Mouse (Mus musculus): Measurements from ENCODE around the gene Zbtb38. TPM values are rescaled to one million over a fixed set of nuclear protein-coding genes. Genes with fewer than 3 reads are reported as not detected.

Gene Zbtb38
- polyA plus RNA-seq, 1 experiment: 24.0 TPM

DNA sequence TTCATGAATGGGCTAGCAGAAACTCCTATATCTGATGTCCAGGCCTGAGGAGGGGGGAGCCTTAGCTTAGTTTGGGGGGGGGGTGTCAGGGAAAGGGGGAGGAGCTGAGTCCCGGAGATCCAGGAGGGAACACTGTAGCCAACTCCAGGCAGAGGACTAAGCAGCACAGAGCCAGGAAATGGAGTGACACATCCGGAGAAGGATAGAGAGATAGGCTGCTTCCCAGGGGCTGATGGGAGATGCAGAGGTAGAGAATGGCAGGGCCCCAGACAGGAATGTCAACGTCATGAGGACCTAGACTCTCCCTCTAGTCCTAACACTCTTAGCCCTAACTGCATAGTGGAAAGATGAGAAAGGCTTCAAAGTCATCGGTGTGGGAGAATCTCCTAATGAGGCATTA lies 44.7 kb downstream of the Zbtb38 start:
- no peak for TF ChIP-seq CTCF (IDR thresholded peaks at IDR 0.05; ENCODE audit: low read depth, low read length)
- TF ChIP-seq POLR2A (IDR thresholded peaks at IDR 0.05; ENCODE audit: borderline replicate concordance, low read depth, low read length): no peak
- Histone ChIP-seq H3K4me1 (ENCODE audit: control insufficient read depth, insufficient read depth, low read length) (peaks cover 52% of the 10 kb centered on the region), H3K27ac (ENCODE audit: insufficient read depth, low read depth, low read length) (peak overlapping the region; percentile 72)

DNA sequence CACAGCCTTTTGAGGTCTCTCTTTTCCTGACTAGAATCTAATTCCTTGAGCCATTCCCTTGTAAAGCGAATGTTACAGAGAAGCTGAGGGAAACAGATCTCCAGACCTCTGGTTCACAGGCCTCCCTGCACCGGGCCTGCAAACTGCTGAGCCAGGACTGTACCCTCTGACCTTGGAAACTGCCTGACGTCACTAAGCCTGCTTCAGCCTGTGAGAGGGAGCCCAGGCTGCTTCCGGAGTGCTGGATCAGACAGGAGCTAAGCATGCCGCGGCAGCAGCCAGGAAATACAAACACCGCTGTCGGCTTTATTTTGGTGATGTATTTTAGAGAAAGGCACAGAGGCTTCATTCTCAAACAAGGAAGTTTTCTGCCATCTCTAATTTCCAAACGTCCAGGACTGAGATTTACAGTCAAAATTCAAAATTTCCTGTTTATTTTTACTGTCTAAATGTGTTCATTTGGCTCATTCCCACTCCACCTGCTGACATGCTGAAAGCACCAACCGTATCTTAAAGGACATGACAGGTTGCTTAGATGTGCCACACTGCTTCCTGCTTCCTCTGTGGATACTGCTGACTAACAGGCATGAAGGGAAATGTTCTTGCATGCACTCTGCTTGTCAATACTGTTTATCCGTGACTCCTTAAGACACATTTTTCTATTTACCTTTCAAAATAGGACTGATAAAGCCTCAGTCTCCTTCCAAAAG lies 46.9 kb downstream of the Zbtb38 start:
- H3K4me3 ChIP-seq (ENCODE audit: insufficient read depth, low read length): peak overlapping the region; percentile 10
- TF ChIP-seq POLR2A (IDR thresholded peaks at IDR 0.05; ENCODE audit: borderline replicate concordance, low read depth, low read length): no peak
- no peak for TF ChIP-seq CTCF (IDR thresholded peaks at IDR 0.05; ENCODE audit: low read depth, low read length)
- peaks cover 63% of the 10 kb centered on the region for H3K4me1 ChIP-seq (ENCODE audit: control insufficient read depth, insufficient read depth, low read length)
- peak overlapping the region; percentile 91 for H3K27ac ChIP-seq (ENCODE audit: insufficient read depth, low read depth, low read length)

More for the DNA sequence above, 44.7 kb downstream of the Zbtb38 start:
- H3K4me3 ChIP-seq (ENCODE audit: insufficient read depth, low read length): no peak overlapping the region

DNA sequence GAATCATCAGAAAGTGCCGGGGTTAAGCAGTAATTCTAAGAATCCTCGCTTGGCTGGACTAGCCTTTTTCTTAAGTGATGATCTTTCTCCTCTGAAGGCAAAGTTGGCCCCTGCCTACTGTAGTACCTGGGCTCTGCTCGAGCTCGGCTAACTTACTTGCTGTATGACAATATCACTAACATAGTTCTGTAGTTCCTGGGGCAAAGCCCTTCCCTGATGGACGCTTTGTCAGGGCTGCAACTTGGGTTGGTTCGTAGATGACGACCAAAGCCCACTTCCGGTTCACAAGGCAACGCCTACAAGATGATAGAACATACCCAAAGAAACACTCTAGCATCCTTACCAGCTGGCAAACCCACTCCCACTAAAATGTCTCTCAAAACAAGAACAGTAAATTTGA lies 47.7 kb downstream of the Zbtb38 start:
- Histone ChIP-seq H3K27ac (ENCODE audit: insufficient read depth, low read depth, low read length) (peak overlapping the region; percentile 91), H3K4me1 (ENCODE audit: control insufficient read depth, insufficient read depth, low read length) (peaks cover 63% of the 10 kb centered on the region), H3K4me3 (ENCODE audit: insufficient read depth, low read length) (no peak overlapping the region)
- no peak for TF ChIP-seq POLR2A (IDR thresholded peaks at IDR 0.05; ENCODE audit: borderline replicate concordance, low read depth, low read length)

DNA sequence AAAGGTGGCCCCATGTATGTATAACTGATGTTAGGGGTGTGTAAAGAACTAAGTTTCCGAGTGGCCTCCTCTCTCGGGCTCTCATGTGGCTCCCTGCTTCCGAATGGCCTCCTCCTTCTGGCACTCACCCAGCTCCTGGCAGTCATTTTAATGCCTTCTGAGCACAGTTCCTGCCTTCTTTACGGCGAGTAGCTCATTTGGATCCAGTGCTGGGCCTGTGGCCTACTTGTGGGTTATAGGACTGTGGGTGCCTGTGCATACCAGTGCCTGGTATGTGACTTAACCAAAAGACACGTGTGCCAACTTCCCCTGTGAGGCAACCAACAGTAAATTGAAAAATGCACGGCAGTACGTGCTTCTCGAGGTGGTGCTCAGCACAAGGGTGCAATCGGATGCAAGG lies 50.7 kb downstream of the Zbtb38 start:
- Histone ChIP-seq H3K27ac (ENCODE audit: insufficient read depth, low read depth, low read length) (no peak overlapping the region), H3K4me3 (ENCODE audit: insufficient read depth, low read length) (no peak overlapping the region), H3K4me1 (ENCODE audit: control insufficient read depth, insufficient read depth, low read length) (peaks cover 42% of the 10 kb centered on the region)
- TF ChIP-seq POLR2A (IDR thresholded peaks at IDR 0.05; ENCODE audit: borderline replicate concordance, low read depth, low read length) (no peak), CTCF (IDR thresholded peaks at IDR 0.05; ENCODE audit: low read depth, low read length) (no peak)

DNA sequence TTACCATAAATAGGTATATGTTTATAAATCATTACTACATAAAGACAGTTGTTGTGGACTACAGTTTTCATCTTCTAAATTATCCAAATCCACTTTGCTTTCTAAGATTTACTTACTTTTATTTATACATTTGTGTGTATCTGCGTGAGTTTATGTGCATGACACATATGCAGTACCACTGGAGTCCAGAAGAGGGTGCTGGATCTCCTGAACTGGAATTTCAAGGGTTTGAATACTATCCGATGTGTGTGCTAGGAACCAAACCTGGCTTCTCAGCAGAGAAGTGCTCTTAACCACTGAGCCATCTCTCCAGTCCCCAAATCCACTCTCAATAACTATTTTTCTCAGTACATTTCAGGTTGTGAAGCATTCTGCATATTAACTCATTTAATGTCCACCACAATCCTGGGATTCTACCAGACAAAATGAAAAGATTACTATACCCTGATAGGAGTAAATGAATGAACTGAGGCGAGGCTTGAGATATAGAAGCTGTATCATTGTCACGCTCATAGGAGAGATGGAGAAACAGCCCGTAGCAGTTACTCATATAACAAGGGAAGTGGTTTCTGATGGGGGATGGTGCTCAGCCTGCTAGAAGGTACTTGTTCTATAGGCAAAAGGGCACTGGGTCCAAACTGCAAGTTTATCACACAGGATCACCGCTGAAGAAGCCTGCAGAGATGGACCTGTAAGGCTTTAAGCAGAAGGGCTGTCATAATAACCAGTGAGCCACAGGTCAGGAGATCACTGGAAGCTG lies 53.2 kb downstream of the Zbtb38 start:
- Histone ChIP-seq H3K4me1 (ENCODE audit: control insufficient read depth, insufficient read depth, low read length) (peaks cover 22% of the 10 kb centered on the region), H3K4me3 (ENCODE audit: insufficient read depth, low read length) (no peak overlapping the region)

DNA sequence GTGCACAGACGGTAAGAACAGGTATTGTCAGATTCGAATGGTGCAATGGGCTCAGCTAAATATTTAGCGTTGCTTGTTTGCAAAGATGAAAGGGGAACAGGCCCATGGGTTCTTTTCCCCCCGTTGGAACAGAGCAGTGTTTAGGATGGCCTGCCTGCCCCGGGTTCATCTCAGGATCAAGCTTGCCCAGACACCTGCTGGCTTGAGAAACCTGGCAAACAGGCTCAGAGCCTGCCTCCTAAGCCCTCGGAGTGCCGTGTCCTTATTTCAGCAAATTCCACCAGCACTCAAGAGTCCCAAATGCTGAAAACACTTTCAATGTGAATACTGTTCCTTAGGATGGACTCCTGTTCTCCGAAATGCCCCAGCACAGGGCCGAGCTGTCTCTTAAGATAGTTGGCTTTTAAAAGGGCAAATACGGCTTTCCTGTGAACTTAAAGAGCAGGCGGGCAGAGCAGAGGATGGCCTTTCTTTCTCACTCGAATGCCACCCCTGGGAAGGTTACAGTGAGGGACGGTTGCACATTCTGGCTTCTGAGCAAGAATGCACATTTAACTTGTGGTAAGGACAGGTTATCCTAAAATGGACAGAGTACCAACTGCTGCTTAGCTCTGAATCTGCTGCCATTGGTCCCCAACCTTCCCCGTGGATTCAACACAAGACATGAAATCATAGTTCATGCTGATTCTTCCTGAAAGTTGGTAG lies 55.7 kb downstream of the Zbtb38 start:
- Histone ChIP-seq H3K27ac (ENCODE audit: insufficient read depth, low read depth, low read length) (no peak overlapping the region), H3K4me1 (ENCODE audit: control insufficient read depth, insufficient read depth, low read length) (peaks cover 7% of the 10 kb centered on the region), H3K4me3 (ENCODE audit: insufficient read depth, low read length) (no peak overlapping the region)
- TF ChIP-seq CTCF (IDR thresholded peaks at IDR 0.05; ENCODE audit: low read depth, low read length) (no peak), POLR2A (IDR thresholded peaks at IDR 0.05; ENCODE audit: borderline replicate concordance, low read depth, low read length) (no peak)

More for the DNA sequence above, 53.2 kb downstream of the Zbtb38 start:
- H3K27ac ChIP-seq (ENCODE audit: insufficient read depth, low read depth, low read length): no peak overlapping the region
- TF ChIP-seq POLR2A (IDR thresholded peaks at IDR 0.05; ENCODE audit: borderline replicate concordance, low read depth, low read length) (no peak), CTCF (IDR thresholded peaks at IDR 0.05; ENCODE audit: low read depth, low read length) (no peak)

DNA sequence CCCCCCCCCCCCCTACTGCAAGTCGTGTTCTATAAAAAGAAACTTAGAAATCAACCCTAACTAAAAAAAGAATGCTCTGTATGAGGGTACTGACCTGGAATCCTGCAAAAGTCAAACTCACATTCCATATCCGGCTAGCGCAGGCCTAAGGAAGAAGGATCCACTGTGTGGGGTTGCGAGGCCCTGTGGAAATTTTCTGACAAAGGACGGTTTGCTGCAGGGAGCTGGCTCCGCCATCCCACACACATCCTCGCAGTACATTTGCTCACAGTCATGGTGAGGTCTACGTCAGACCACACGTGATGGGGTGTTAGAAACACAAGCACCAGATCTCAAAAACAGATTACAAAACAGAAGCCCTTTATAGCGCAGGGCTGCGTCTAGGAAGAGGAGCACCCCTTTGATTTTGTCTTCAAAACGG lies 56.5 kb downstream of the Zbtb38 start:
- H3K27ac ChIP-seq (ENCODE audit: insufficient read depth, low read depth, low read length): no peak overlapping the region
- TF ChIP-seq CTCF (IDR thresholded peaks at IDR 0.05; ENCODE audit: low read depth, low read length) (no peak), POLR2A (IDR thresholded peaks at IDR 0.05; ENCODE audit: borderline replicate concordance, low read depth, low read length) (no peak)
- H3K4me3 ChIP-seq (ENCODE audit: insufficient read depth, low read length): no peak overlapping the region
- H3K4me1 ChIP-seq (ENCODE audit: control insufficient read depth, insufficient read depth, low read length): no peaks in the 10 kb centered on the region

DNA sequence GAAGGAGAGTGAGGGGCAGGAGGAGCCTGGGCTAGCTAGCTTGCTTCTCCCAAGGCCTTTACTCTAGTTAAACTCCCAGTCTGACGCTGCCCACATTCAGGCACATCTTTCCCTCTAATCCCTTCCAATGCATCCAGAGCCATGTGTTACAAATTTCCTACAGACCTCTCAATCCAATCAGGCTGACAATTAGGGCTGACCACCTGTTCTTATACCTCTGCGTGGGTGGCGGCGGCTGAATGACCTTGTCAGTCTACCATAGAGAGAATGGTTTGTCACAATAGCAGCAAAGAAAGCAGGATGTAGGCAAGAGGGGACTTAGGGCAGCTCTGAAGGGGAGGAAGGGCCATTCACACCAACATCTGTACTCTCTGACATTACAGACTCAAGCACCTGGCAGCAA lies 62.2 kb downstream of the Zbtb38 start:
- no peak overlapping the region for H3K27ac ChIP-seq (ENCODE audit: insufficient read depth, low read depth, low read length)
- H3K4me1 ChIP-seq (ENCODE audit: control insufficient read depth, insufficient read depth, low read length): no peaks in the 10 kb centered on the region
- H3K4me3 ChIP-seq (ENCODE audit: insufficient read depth, low read length): no peak overlapping the region
- TF ChIP-seq CTCF (IDR thresholded peaks at IDR 0.05; ENCODE audit: low read depth, low read length) (no peak), POLR2A (IDR thresholded peaks at IDR 0.05; ENCODE audit: borderline replicate concordance, low read depth, low read length) (no peak)

DNA sequence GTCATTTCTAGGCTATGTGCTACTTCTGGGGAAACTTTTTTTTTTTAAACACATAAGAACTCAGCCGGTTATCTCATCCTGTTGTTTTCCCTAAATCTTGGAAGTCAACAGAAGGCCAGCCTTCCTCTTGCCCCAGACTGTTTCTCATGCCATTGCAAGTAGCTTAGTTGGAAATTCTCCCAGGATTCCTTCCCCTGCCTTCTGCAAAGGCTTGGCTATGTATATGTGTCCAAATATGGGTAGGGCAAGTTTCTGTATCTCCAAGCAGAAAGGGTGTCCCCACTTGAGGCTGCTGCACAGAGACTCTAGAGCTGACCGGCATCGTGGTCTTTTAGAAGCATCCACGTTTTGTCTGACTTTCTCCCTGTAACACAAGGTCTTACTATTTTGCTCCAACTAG lies 63.6 kb downstream of the Zbtb38 start:
- no peaks in the 10 kb centered on the region for H3K4me1 ChIP-seq (ENCODE audit: control insufficient read depth, insufficient read depth, low read length)
- no peak overlapping the region for H3K27ac ChIP-seq (ENCODE audit: insufficient read depth, low read depth, low read length)
- TF ChIP-seq POLR2A (IDR thresholded peaks at IDR 0.05; ENCODE audit: borderline replicate concordance, low read depth, low read length) (no peak), CTCF (IDR thresholded peaks at IDR 0.05; ENCODE audit: low read depth, low read length) (no peak)
- no peak overlapping the region for H3K4me3 ChIP-seq (ENCODE audit: insufficient read depth, low read length)
